Mouse (Mus musculus): ENCODE data around the gene Tppp3.

Tppp3 gene

DNA sequence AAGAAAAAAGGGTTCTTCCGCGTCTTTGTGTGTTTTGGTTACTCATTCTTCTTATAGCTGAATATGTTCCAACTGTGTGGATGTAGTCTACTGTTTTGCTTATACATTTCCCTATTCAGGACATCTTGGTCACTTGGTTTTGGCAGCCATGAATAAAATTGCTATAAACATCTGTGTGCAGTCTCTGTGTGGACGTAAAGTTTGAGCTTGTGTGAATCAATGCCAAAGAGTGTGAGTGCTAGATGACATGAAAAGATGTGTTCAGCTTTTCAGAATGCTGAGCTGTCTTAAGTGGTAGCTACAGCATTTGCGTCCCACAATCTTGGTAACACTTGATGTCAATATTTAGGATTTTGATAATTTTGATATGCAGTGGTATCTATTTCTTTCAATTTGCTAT lies 51.5 kb downstream of the Tppp3 start:
- DNase-seq = no peak

GRCm38 (mm10) chr8:105418992-105419391 lies 52.3 kb downstream of the Tppp3 start:
- DNase-seq = peak; percentile 18
